Mouse (Mus musculus): ENCODE measurements around the gene Simc1. TPM values are rescaled to one million over a fixed set of nuclear protein-coding genes. Genes with fewer than 3 reads are reported as not detected.
"Not testable (repeated sequence)": the region's sequence is repeated elsewhere in the genome, so short reads cannot be mapped to it uniquely, and the experiment has no call there.

The Simc1 gene
- polyA plus RNA-seq, 1 experiment, result 3.2 TPM

DNA sequence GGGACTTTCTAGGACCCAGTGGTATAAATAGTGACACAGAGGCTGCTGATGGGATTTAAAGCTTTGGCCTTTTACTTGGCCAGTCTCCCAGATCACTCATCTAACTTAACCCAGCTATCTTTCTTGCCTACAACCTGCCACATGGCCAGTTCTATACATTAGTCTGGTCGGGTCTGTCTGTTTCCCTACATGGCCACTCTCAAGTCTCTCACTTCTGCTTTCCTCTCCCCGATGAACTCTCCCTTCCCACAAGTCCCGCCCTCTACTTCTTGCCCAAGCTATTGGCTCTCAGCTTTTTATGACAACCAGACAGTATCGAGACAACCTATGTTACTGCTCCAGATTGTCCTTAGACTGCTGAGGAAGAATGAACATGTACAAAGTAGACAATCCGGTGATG lies 27.9 kb upstream of the Simc1 start:
- 7% methylated on average over 5 of the region's 5 CpGs for WGBS
- TF ChIP-seq CTCF (IDR thresholded peaks at IDR 0.05; ENCODE audit: control insufficient read depth, insufficient read depth, low read length), result no peak
- no peak for TF ChIP-seq POLR2A (IDR thresholded peaks at IDR 0.05; ENCODE audit: borderline replicate concordance, control insufficient read depth, low read depth, low read length)
- no peak overlapping the region for H3K4me3 ChIP-seq (replicated peaks; ENCODE audit: control insufficient read depth, low read depth, low read length)

DNA sequence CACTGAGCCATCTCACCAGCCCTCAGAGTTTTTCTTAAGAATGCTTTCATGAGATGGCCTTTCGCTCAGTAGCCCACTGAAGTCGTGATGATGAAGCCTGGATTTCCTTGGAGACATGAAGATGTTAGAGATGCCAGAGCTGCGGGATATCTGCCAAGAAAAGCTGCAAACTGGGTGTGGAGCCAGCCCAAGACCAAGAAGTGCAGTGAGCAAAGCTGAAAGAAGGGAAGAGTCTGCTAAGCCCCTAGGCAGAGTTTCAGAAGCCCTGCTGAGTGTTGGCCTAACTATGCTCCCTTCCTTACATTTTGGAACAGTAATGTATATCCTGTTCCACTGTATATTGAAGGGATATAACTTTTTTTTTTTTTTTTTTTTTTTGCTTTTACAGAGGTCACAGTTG lies 24.3 kb upstream of the Simc1 start:
- H3K27ac ChIP-seq (ENCODE audit: control insufficient read depth, insufficient read depth, low read depth, low read length, poor library complexity), result no peak overlapping the region
- TF ChIP-seq POLR2A (IDR thresholded peaks at IDR 0.05; ENCODE audit: borderline replicate concordance, control insufficient read depth, low read depth, low read length), result no peak
- TF ChIP-seq CTCF (IDR thresholded peaks at IDR 0.05; ENCODE audit: control insufficient read depth, insufficient read depth, low read length), result no peak
- H3K4me1 ChIP-seq (ENCODE audit: control insufficient read depth, insufficient read depth, low read length), result no peaks in the 10 kb centered on the region; the same call in 1 of the 2 replicates
- WGBS, result 59% methylated on average over 3 of the region's 3 CpGs
- no peak overlapping the region for H3K4me3 ChIP-seq (replicated peaks; ENCODE audit: control insufficient read depth, low read depth, low read length)

More for the DNA sequence above, 27.9 kb upstream of the Simc1 start:
- Histone ChIP-seq H3K27ac (ENCODE audit: control insufficient read depth, insufficient read depth, low read depth, low read length, poor library complexity) (no peak overlapping the region), H3K4me1 (ENCODE audit: control insufficient read depth, insufficient read depth, low read length) (no peaks in the 10 kb centered on the region; the same call in 1 of the 2 replicates)

DNA sequence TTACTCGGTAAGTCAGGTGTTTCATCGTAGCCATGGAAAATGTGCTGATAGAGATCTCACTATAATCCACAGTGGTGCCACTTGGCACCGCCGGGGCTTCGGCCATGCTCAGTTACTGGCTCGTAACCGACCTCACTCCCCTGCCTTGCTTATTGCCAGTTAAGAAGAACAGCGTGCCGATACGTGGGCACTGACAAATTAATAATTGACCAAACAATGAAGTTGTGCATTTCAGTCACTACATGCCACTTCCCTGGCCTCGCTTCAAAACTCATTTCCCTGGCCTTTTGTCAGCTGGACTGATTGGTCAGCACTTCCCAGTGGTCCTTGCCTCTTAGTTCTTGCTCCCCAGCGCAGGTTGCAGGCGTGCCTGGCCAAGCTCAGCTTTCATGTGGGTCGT lies 22.1 kb upstream of the Simc1 start:
- H3K4me1 ChIP-seq (ENCODE audit: control insufficient read depth, insufficient read depth, low read length), result no peaks in the 10 kb centered on the region; the same call in 1 of the 2 replicates
- H3K4me3 ChIP-seq (replicated peaks; ENCODE audit: control insufficient read depth, low read depth, low read length), result no peak overlapping the region
- TF ChIP-seq POLR2A (IDR thresholded peaks at IDR 0.05; ENCODE audit: borderline replicate concordance, control insufficient read depth, low read depth, low read length), result no peak
- no peak for TF ChIP-seq CTCF (IDR thresholded peaks at IDR 0.05; ENCODE audit: control insufficient read depth, insufficient read depth, low read length)
- no peak overlapping the region for H3K27ac ChIP-seq (ENCODE audit: control insufficient read depth, insufficient read depth, low read depth, low read length, poor library complexity)
- WGBS, result 85% methylated on average over 14 of the region's 14 CpGs

- TF ChIP-seq POLR2A (IDR thresholded peaks at IDR 0.05; ENCODE audit: borderline replicate concordance, control insufficient read depth, low read depth, low read length) (no peak), CTCF (IDR thresholded peaks at IDR 0.05; ENCODE audit: control insufficient read depth, insufficient read depth, low read length) (no peak)
- WGBS, result 69% methylated on average over 5 of the region's 5 CpGs
Observed at GRCm38 (mm10) chr13:54490411-54490810, 13.2 kb upstream of the Simc1 start.

DNA sequence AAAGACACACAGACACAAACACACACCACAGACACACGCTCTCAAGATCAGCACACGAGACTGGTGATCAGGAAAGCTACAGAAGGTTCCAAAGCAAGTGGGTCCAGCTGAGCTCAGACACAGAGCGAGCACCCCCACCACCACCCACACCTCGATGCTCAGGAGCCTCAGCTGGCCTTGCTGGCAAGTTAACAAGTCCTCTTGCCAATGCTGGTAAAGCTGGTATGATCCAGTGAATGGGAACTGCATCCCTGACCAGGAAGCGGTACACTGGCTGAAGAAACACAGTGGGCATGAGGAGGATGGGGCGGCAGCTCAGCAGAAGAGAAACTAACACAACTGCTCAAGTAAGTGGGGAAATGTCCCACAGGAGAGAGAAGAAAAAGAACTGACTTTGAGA lies 12.2 kb upstream of the Simc1 start:
- no peak overlapping the region for H3K4me3 ChIP-seq (replicated peaks; ENCODE audit: control insufficient read depth, low read depth, low read length)
- TF ChIP-seq POLR2A (IDR thresholded peaks at IDR 0.05; ENCODE audit: borderline replicate concordance, control insufficient read depth, low read depth, low read length), result no peak
- no peak for TF ChIP-seq CTCF (IDR thresholded peaks at IDR 0.05; ENCODE audit: control insufficient read depth, insufficient read depth, low read length)
- WGBS, result 71% methylated on average over 6 of the region's 6 CpGs
- H3K27ac ChIP-seq (ENCODE audit: control insufficient read depth, insufficient read depth, low read depth, low read length, poor library complexity), result no peak overlapping the region
- H3K4me1 ChIP-seq (ENCODE audit: control insufficient read depth, insufficient read depth, low read length), result no peaks in the 10 kb centered on the region

More at GRCm38 (mm10) chr13:54490411-54490810, 13.2 kb upstream of the Simc1 start:
- no peak overlapping the region for H3K4me3 ChIP-seq (replicated peaks; ENCODE audit: control insufficient read depth, low read depth, low read length)
- no peak overlapping the region for H3K27ac ChIP-seq (ENCODE audit: control insufficient read depth, insufficient read depth, low read depth, low read length, poor library complexity)
- H3K4me1 ChIP-seq (ENCODE audit: control insufficient read depth, insufficient read depth, low read length), result no peaks in the 10 kb centered on the region

GRCm38 (mm10) chr13:54499551-54499950 lies 4.0 kb upstream of the Simc1 start:
- 77% methylated on average over 7 of the region's 7 CpGs for WGBS
- not testable (repeated sequence) for H3K4me1 ChIP-seq (ENCODE audit: control insufficient read depth, insufficient read depth, low read length); H3K27ac ChIP-seq (ENCODE audit: control insufficient read depth, insufficient read depth, low read depth, low read length, poor library complexity); H3K4me3 ChIP-seq (replicated peaks; ENCODE audit: control insufficient read depth, low read depth, low read length)

- 66% methylated on average over 2 of the region's 2 CpGs for WGBS
- no peak overlapping the region for H3K27ac ChIP-seq (ENCODE audit: control insufficient read depth, insufficient read depth, low read depth, low read length, poor library complexity)
- H3K4me3 ChIP-seq (replicated peaks; ENCODE audit: control insufficient read depth, low read depth, low read length), result no peak overlapping the region
- H3K4me1 ChIP-seq (ENCODE audit: control insufficient read depth, insufficient read depth, low read length), result no peaks in the 10 kb centered on the region; the same call in none of the 2 replicates
- no peak for TF ChIP-seq CTCF (IDR thresholded peaks at IDR 0.05; ENCODE audit: control insufficient read depth, insufficient read depth, low read length)
- no peak for TF ChIP-seq POLR2A (IDR thresholded peaks at IDR 0.05; ENCODE audit: borderline replicate concordance, control insufficient read depth, low read depth, low read length)
Observed at GRCm38 (mm10) chr13:54501352-54501751, 2.2 kb upstream of the Simc1 start.

GRCm38 (mm10) chr13:54501957-54502690 lies 1.5 kb upstream of the Simc1 start:
- Histone ChIP-seq H3K4me1 (ENCODE audit: control insufficient read depth, insufficient read depth, low read length) (no peaks in the 10 kb centered on the region; the same call in none of the 2 replicates), H3K4me3 (replicated peaks; ENCODE audit: control insufficient read depth, low read depth, low read length) (no peak overlapping the region), H3K27ac (ENCODE audit: control insufficient read depth, insufficient read depth, low read depth, low read length, poor library complexity) (no peak overlapping the region)
- no peak for TF ChIP-seq POLR2A (IDR thresholded peaks at IDR 0.05; ENCODE audit: borderline replicate concordance, control insufficient read depth, low read depth, low read length)
- no peak for TF ChIP-seq CTCF (IDR thresholded peaks at IDR 0.05; ENCODE audit: control insufficient read depth, insufficient read depth, low read length)
- 49% methylated on average over 3 of the region's 3 CpGs for WGBS

GRCm38 (mm10) chr13:54503278-54503603 lies 338 bp upstream of the Simc1 start:
- WGBS, result 4% methylated on average over 14 of the region's 14 CpGs
- H3K4me1 ChIP-seq (ENCODE audit: control insufficient read depth, insufficient read depth, low read length), result no peaks in the 10 kb centered on the region; the same call in none of the 2 replicates
- no peak for TF ChIP-seq POLR2A (IDR thresholded peaks at IDR 0.05; ENCODE audit: borderline replicate concordance, control insufficient read depth, low read depth, low read length)
- TF ChIP-seq CTCF (IDR thresholded peaks at IDR 0.05; ENCODE audit: control insufficient read depth, insufficient read depth, low read length), result no peak
- H3K4me3 ChIP-seq (replicated peaks; ENCODE audit: control insufficient read depth, low read depth, low read length), result peak overlapping the region; percentile 74
- no peak overlapping the region for H3K27ac ChIP-seq (ENCODE audit: control insufficient read depth, insufficient read depth, low read depth, low read length, poor library complexity)

Measured in bone marrow, adult 2 months (tissue).